Mouse (Mus musculus): ENCODE data around the gene Olfr56. TPM values are rescaled to one million over a fixed set of nuclear protein-coding genes. Genes with fewer than 3 reads are reported as not detected.

Olfr56 gene
- polyA plus RNA-seq, 1 experiment, result not detected

GRCm38 (mm10) chr11:49119635-49120034, 140.9 kb downstream of the Olfr56 start:
- Histone ChIP-seq H3K4me3 (ENCODE audit: low read depth, low read length) (no peak overlapping the region), H3K9me3 (replicated peaks; ENCODE audit: control insufficient read depth, insufficient read depth, low read length, poor library complexity, severe bottlenecking) (no peaks in the 10 kb centered on the region; the same call in 1 of the 2 replicates), H3K9ac (ENCODE audit: low read depth, poor library complexity, severe bottlenecking) (no peak overlapping the region), H3K27ac (ENCODE audit: insufficient read depth, low read length) (no peak overlapping the region), H3K27me3 (ENCODE audit: control insufficient read depth, insufficient read depth, low read length, poor library complexity, severe bottlenecking) (no peaks in the 10 kb centered on the region), H3K4me1 (ENCODE audit: control insufficient read depth, insufficient read depth, low read length) (no peaks in the 10 kb centered on the region), H3K36me3 (ENCODE audit: control insufficient read depth, insufficient read depth, low read length, poor library complexity, severe bottlenecking) (no peaks in the 10 kb centered on the region)
- no peak for TF ChIP-seq EP300 (IDR thresholded peaks at IDR 0.05; ENCODE audit: insufficient read depth, low read depth, low read length)
- no peak for TF ChIP-seq POLR2A (IDR thresholded peaks at IDR 0.05; ENCODE audit: insufficient read depth, low read length)
- TF ChIP-seq CTCF (IDR thresholded peaks at IDR 0.05; ENCODE audit: low read depth, low read length), result no peak

DNA sequence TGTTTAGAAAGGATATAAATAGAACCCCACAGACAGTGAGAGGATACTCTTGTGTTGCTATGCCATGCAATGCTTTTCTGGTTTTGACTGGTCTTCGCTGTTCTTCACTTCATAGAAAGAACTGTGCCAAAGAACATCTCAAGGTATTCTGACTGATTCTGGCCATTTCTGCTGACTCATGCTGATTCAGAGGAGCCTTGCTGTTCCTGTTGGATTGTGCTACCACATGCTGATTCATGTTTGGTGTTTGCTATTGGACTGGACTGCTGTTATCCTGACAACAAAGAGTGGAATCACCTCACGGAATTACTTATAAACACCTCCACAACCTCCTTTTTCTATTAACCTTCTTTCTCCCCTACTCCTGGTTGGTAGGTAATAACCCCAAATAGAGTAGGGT, 145.5 kb downstream of the Olfr56 start:
- Histone ChIP-seq H3K9me3 (replicated peaks; ENCODE audit: control insufficient read depth, insufficient read depth, low read length, poor library complexity, severe bottlenecking) (no peaks in the 10 kb centered on the region; the same call in 1 of the 2 replicates), H3K27ac (ENCODE audit: insufficient read depth, low read length) (no peak overlapping the region; the same call in 1 of the 2 replicates), H3K36me3 (ENCODE audit: control insufficient read depth, insufficient read depth, low read length, poor library complexity, severe bottlenecking) (no peaks in the 10 kb centered on the region), H3K27me3 (ENCODE audit: control insufficient read depth, insufficient read depth, low read length, poor library complexity, severe bottlenecking) (no peaks in the 10 kb centered on the region), H3K4me1 (ENCODE audit: control insufficient read depth, insufficient read depth, low read length) (no peaks in the 10 kb centered on the region), H3K4me3 (ENCODE audit: low read depth, low read length) (no peak overlapping the region), H3K9ac (ENCODE audit: low read depth, poor library complexity, severe bottlenecking) (no peak overlapping the region)
- TF ChIP-seq EP300 (IDR thresholded peaks at IDR 0.05; ENCODE audit: insufficient read depth, low read depth, low read length) (no peak), POLR2A (IDR thresholded peaks at IDR 0.05; ENCODE audit: insufficient read depth, low read length) (no peak), CTCF (IDR thresholded peaks at IDR 0.05; ENCODE audit: low read depth, low read length) (no peak)

DNA sequence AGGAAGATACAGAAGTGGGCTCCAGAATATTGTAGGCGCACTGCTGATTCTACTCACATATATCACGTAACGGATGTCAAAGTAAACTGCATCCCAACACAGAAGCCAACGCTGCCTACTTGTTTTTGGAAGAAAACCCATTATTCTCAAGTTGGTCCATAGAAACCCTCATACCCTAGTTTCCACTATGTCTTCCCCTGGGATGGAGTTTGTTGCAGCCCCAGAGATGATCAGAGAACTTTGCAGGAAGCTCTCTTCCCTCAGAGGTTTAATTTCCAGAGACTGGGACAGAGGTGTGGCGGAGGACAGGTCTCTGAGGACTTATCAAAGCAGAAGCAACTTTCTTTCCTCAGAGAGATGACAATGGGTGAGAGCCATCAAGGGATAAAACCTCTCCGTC, 163.3 kb downstream of the Olfr56 start, which contains the start of gene Olfr1395:
Olfr1395 (plus strand) TSS at position 301 of the 400 bp plus-strand sequence.
- Histone ChIP-seq H3K27me3 (ENCODE audit: control insufficient read depth, insufficient read depth, low read length, poor library complexity, severe bottlenecking) (peaks cover 1% of the 10 kb centered on the region; the same call in 1 of the 2 replicates), H3K9me3 (replicated peaks; ENCODE audit: control insufficient read depth, insufficient read depth, low read length, poor library complexity, severe bottlenecking) (no peaks in the 10 kb centered on the region), H3K9ac (ENCODE audit: low read depth, poor library complexity, severe bottlenecking) (no peak within 1 kb of the TSS), H3K27ac (ENCODE audit: insufficient read depth, low read length) (no peak within 1 kb of the TSS), H3K36me3 (ENCODE audit: control insufficient read depth, insufficient read depth, low read length, poor library complexity, severe bottlenecking) (no peaks in the 10 kb centered on the region), H3K4me3 (ENCODE audit: low read depth, low read length) (no peak within 1 kb of the TSS), H3K4me1 (ENCODE audit: control insufficient read depth, insufficient read depth, low read length) (no peaks in the 10 kb centered on the region)
- TF ChIP-seq POLR2A (IDR thresholded peaks at IDR 0.05; ENCODE audit: insufficient read depth, low read length) (no peak), CTCF (IDR thresholded peaks at IDR 0.05; ENCODE audit: low read depth, low read length) (no peak), EP300 (IDR thresholded peaks at IDR 0.05; ENCODE audit: insufficient read depth, low read depth, low read length) (no peak)

DNA sequence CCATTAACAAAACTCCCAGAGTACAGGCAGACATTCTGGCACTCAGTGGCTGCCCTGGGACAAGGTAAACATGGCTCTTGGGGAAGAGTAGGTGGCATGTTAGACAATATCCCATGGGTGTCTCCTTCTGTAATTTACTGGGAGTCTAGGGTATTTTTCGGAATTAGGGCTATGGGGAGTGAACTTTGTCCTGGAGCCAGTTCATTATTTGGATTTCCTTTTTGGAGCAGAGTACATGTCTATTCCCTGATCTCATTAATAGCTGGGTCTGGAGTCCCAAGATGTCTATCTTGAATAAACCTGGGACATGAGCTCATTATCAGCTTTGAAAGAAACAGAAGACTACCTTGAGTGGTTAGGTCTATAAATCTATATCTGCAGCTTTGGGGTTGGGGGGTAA, 175.4 kb downstream of the Olfr56 start, which contains the start of gene Olfr1394:
Olfr1394 (plus strand) TSS at position 301 of the 400 bp plus-strand sequence.
- H3K9me3 ChIP-seq (replicated peaks; ENCODE audit: control insufficient read depth, insufficient read depth, low read length, poor library complexity, severe bottlenecking), result no peaks in the 10 kb centered on the region
- no peak within 1 kb of the TSS for H3K4me3 ChIP-seq (ENCODE audit: low read depth, low read length)
- no peaks in the 10 kb centered on the region for H3K36me3 ChIP-seq (ENCODE audit: control insufficient read depth, insufficient read depth, low read length, poor library complexity, severe bottlenecking)
- H3K4me1 ChIP-seq (ENCODE audit: control insufficient read depth, insufficient read depth, low read length), result no peaks in the 10 kb centered on the region
- H3K27me3 ChIP-seq (ENCODE audit: control insufficient read depth, insufficient read depth, low read length, poor library complexity, severe bottlenecking), result no peaks in the 10 kb centered on the region; the same call in 1 of the 2 replicates
- H3K27ac ChIP-seq (ENCODE audit: insufficient read depth, low read length), result no peak within 1 kb of the TSS
- no peak within 1 kb of the TSS for H3K9ac ChIP-seq (ENCODE audit: low read depth, poor library complexity, severe bottlenecking)
- TF ChIP-seq EP300 (IDR thresholded peaks at IDR 0.05; ENCODE audit: insufficient read depth, low read depth, low read length) (no peak), POLR2A (IDR thresholded peaks at IDR 0.05; ENCODE audit: insufficient read depth, low read length) (no peak), CTCF (IDR thresholded peaks at IDR 0.05; ENCODE audit: low read depth, low read length) (no peak)

GRCm38 (mm10) chr11:49156821-49157814, 178.4 kb downstream of the Olfr56 start:
- no peaks in the 10 kb centered on the region for H3K36me3 ChIP-seq (ENCODE audit: control insufficient read depth, insufficient read depth, low read length, poor library complexity, severe bottlenecking)
- H3K9me3 ChIP-seq (replicated peaks; ENCODE audit: control insufficient read depth, insufficient read depth, low read length, poor library complexity, severe bottlenecking), result no peaks in the 10 kb centered on the region
- H3K27ac ChIP-seq (ENCODE audit: insufficient read depth, low read length), result no peak overlapping the region
- no peak overlapping the region for H3K4me3 ChIP-seq (ENCODE audit: low read depth, low read length)
- H3K4me1 ChIP-seq (ENCODE audit: control insufficient read depth, insufficient read depth, low read length), result no peaks in the 10 kb centered on the region
- no peak overlapping the region for H3K9ac ChIP-seq (ENCODE audit: low read depth, poor library complexity, severe bottlenecking)
- H3K27me3 ChIP-seq (ENCODE audit: control insufficient read depth, insufficient read depth, low read length, poor library complexity, severe bottlenecking), result no peaks in the 10 kb centered on the region; the same call in 1 of the 2 replicates
- TF ChIP-seq CTCF (IDR thresholded peaks at IDR 0.05; ENCODE audit: low read depth, low read length), result no peak
